10 mouse cellular contexts compared by ENCODE assay signal in the genomic region with DNA sequence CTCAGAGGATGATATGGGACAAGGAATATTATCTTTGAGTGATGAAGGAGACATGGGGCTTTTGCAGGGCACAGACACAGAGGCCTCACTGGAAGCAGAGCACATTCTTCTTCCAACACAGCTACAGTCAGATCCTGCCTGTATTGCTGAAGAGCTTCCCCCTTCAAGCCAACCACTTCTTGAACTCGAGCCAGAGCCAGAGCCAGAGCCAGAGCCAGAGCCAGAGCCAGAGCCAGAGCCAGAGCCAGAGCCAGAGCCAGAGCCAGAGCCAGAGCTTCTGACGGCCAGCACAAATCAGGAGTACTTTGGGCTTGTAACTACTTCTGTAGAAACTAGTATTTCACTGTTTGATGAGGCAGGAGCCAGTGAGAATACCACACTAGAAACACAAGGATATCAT.
DNase-seq lines count a peak whose midpoint lies in the region; ATAC-seq and TF ChIP-seq lines count a peak whose summit lies in the region.
"Had no signal": no experiment of that assay in that cellular context is flagged by ENCODE, and none has a peak within 500 bp of the region (broad histone marks: within the 10 kb centered on the region; RNA-seq: fewer than 3 reads in every experiment).

No protein-coding gene starts in this region.

- no peaks in the 10 kb centered on the region for H3K79me2 ChIP-seq in heart, adult 2 months (replicated peaks; ENCODE audit: control insufficient read depth, insufficient read depth, low read length)

- no peak for ATAC-seq in heart, embryonic 12.5 days (ENCODE audit: insufficient number of reproducible peaks, low FRiP score)
- ATAC-seq in midbrain, embryonic 11.5 days (ENCODE audit: low FRiP score): no peak
- ATAC-seq: midbrain, embryonic 15.5 days had no signal

- H3K27me3 ChIP-seq in heart, adult 2 months (ENCODE audit: control insufficient read depth, insufficient read depth, low read length): no peaks in the 10 kb centered on the region
- H3K27me3 ChIP-seq in heart, embryonic 12.5 days (replicated peaks): no peaks in the 10 kb centered on the region
- no peaks in the 10 kb centered on the region for H3K27me3 ChIP-seq in midbrain, embryonic 11.5 days (ENCODE audit: control insufficient read depth, insufficient read depth, low read length)
- H3K27me3 ChIP-seq: midbrain, embryonic 15.5 days had no signal

- no peaks in the 10 kb centered on the region for H3K9me3 ChIP-seq in heart, embryonic 12.5 days (replicated peaks)
- no peaks in the 10 kb centered on the region for H3K9me3 ChIP-seq in midbrain, embryonic 11.5 days (ENCODE audit: control insufficient read depth, low read length)
- H3K9me3 ChIP-seq: midbrain, embryonic 15.5 days had no signal

- TF ChIP-seq POLR2A in heart, adult 2 months (IDR thresholded peaks at IDR 0.05; ENCODE audit: insufficient read depth, low read depth, low read length): no peak

- H3K9ac ChIP-seq in heart, adult 2 months (ENCODE audit: low read depth, low read length): no peak overlapping the region
- H3K9ac ChIP-seq in heart, embryonic 12.5 days: no peak overlapping the region
- no peak overlapping the region for H3K9ac ChIP-seq in midbrain, embryonic 11.5 days (ENCODE audit: low read length)
- H3K9ac ChIP-seq: midbrain, embryonic 15.5 days had no signal

- no peak for TF ChIP-seq CTCF in heart, adult 2 months (IDR thresholded peaks at IDR 0.05)

- 49% methylated on average over 2 of the region's 2 CpGs for WGBS in heart, adult 2 months
- WGBS in heart, embryonic 12.5 days: 72% methylated on average over 2 of the region's 2 CpGs
- WGBS in midbrain, embryonic 11.5 days: 84% methylated on average over 2 of the region's 2 CpGs

- DNase-seq in heart, adult 2 months: peak; percentile 53 to 54
- DNase-seq in right cerebral cortex, postnatal 14 days: peak; percentile 24
- no peak for DNase-seq in right cerebral cortex, adult 2 months (ENCODE audit: low spot score in 2 of 2)
- DNase-seq in gastrocnemius, postnatal 36 days: peak; percentile 31 to 37
- DNase-seq in skeletal muscle tissue, adult 2 months (ENCODE audit: low read depth, low spot score): peak; percentile 13
- no peak for DNase-seq in midbrain, embryonic 11.5 days (ENCODE audit: low spot score, missing footprints)
- DNase-seq in embryo, embryonic 11 days: no peak

- no peak overlapping the region for H3K4me2 ChIP-seq in heart, embryonic 12.5 days
- H3K4me2 ChIP-seq in midbrain, embryonic 11.5 days: no peak overlapping the region
- H3K4me2 ChIP-seq: midbrain, embryonic 15.5 days had no signal

- no peaks in the 10 kb centered on the region for H3K36me3 ChIP-seq in heart, adult 2 months (ENCODE audit: control insufficient read depth, insufficient read depth, low read length)
- 0 out of 2 replicates have a peak, but pooled peaks cover 1% of the 10 kb centered on the region for H3K36me3 ChIP-seq in heart, embryonic 12.5 days
- no peaks in the 10 kb centered on the region for H3K36me3 ChIP-seq in midbrain, embryonic 11.5 days (ENCODE audit: control insufficient read depth, insufficient read depth, low read length)
- H3K36me3 ChIP-seq: midbrain, embryonic 15.5 days had no signal

- H3K4me1 ChIP-seq in heart, adult 2 months (ENCODE audit: control insufficient read depth, insufficient read depth, low read length): no peaks in the 10 kb centered on the region
- no peaks in the 10 kb centered on the region for H3K4me1 ChIP-seq in heart, embryonic 12.5 days (replicated peaks)
- no peaks in the 10 kb centered on the region for H3K4me1 ChIP-seq in midbrain, embryonic 11.5 days (ENCODE audit: control insufficient read depth, insufficient read depth, low read length)
- H3K4me1 ChIP-seq: midbrain, embryonic 15.5 days had no signal

- H3K27ac ChIP-seq in heart, adult 2 months: no peak overlapping the region
- no peak overlapping the region for H3K27ac ChIP-seq in heart, embryonic 12.5 days (ENCODE audit: poor library complexity, severe bottlenecking)
- no peak overlapping the region for H3K27ac ChIP-seq in midbrain, embryonic 11.5 days (ENCODE audit: low read depth, low read length)
- H3K27ac ChIP-seq: left cerebral cortex, adult 2 months; midbrain, embryonic 15.5 days had no signal

- no peak for TF ChIP-seq EP300 in heart, adult 2 months (IDR thresholded peaks at IDR 0.05; ENCODE audit: insufficient read depth, low read depth, low read length)

- no peak overlapping the region for H3K4me3 ChIP-seq in heart, adult 2 months
- no peak overlapping the region for H3K4me3 ChIP-seq in heart, embryonic 12.5 days
- no peak overlapping the region for H3K4me3 ChIP-seq in midbrain, embryonic 11.5 days (ENCODE audit: low read depth, low read length)
- H3K4me3 ChIP-seq: left cerebral cortex, adult 2 months; midbrain, embryonic 15.5 days had no signal

- intact Hi-C loops in heart, adult 2 months (cut with DNase I): no loop called here
- intact Hi-C loops in gastrocnemius, postnatal 36 days (cut with DNase I): no loop called here

Comparison
In these comparisons a context has a peak if more than half of its experiments do, and no peak if none do; other contexts are left out.
1. DNase-seq: peak in heart, adult 2 months (2 of 2), right cerebral cortex, postnatal 14 days (single experiment), gastrocnemius, postnatal 36 days (2 of 2) and skeletal muscle tissue, adult 2 months (single experiment); none in right cerebral cortex, adult 2 months (0 of 2), midbrain, embryonic 11.5 days (single experiment) and embryo, embryonic 11 days (single experiment).